Mouse (Mus musculus): ENCODE measurements around the gene Slc43a1. TPM values are rescaled to one million over a fixed set of nuclear protein-coding genes. Genes with fewer than 3 reads are reported as not detected.
A peak's percentile ranks its signal among the peaks of the same experiment; 100 is the strongest.

Slc43a1 gene
- polyA plus RNA-seq, 1 experiment from 2014 or later = 21.1 TPM

- Histone ChIP-seq H3K27me3 (peaks cover 100% of the 10 kb centered on the region), H3K4me1 (replicated peaks) (peaks cover 27% of the 10 kb centered on the region), H3K36me3 (no peaks in the 10 kb centered on the region), H3K9ac (replicated peaks) (no peak overlapping the region), H3K9me3 (peaks cover 4% of the 10 kb centered on the region; the same call in 1 of the 2 replicates), H3K27ac (no peak overlapping the region), H3K4me2 (no peak overlapping the region), H3K4me3 (replicated peaks) (no peak overlapping the region)
- ATAC-seq (ENCODE audit: insufficient number of reproducible peaks, insufficient read depth, low FRiP score, low TSS enrichment, low read depth) = no peak
- WGBS = 65% methylated on average over 4 of the region's 4 CpGs
These were observed 32.0 kb downstream of the Slc43a1 start for GRCm38 (mm10) chr2:84870623-84871160.

DNA sequence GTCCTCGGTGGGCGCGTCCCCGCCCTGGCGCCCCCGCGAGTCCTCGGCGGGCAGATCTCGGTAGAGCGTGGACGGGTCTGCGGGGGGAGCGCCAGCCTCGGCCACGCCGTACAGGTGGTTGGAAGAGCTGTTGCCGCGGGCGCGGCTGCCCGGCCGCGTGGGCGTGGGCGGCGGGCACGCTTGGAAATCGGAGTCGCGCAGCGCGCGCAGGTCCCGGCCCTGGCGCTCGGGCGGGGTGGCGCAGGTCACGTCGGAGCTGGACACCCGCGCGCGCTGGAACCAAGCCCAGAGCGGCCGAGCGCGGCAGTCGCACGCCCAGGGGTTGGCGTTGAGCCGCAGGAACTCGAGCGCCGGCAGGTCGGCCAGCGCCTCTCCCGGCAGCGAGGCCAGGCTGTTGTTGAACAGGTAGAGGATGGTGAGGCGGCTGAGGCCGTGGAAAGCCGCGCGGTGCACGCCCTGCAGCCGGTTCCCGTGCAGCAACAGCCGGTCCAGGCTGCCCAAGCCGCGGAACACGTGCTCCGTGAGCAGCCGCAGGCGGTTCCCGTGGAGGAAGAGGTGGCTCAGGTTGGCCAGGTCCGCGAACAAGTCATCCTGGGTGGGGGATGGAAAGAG is 33.6 kb downstream of the Slc43a1 start:
- peak overlapping the region; percentile 54 for H3K4me3 ChIP-seq (replicated peaks)
- H3K27ac ChIP-seq = no peak overlapping the region
- peak; percentile 27; the same call in 1 of the 2 replicates for ATAC-seq (ENCODE audit: insufficient number of reproducible peaks, insufficient read depth, low FRiP score, low TSS enrichment, low read depth)
- H3K9ac ChIP-seq (replicated peaks) = peak overlapping the region; percentile 54
- no peaks in the 10 kb centered on the region for H3K36me3 ChIP-seq
- H3K4me1 ChIP-seq (replicated peaks) = peaks cover 19% of the 10 kb centered on the region
- H3K27me3 ChIP-seq = peaks cover 100% of the 10 kb centered on the region
- WGBS = 1% methylated on average over 78 of the region's 78 CpGs
- H3K9me3 ChIP-seq = peaks cover 4% of the 10 kb centered on the region; the same call in 1 of the 2 replicates
- H3K4me2 ChIP-seq = peak overlapping the region; percentile 95

DNA sequence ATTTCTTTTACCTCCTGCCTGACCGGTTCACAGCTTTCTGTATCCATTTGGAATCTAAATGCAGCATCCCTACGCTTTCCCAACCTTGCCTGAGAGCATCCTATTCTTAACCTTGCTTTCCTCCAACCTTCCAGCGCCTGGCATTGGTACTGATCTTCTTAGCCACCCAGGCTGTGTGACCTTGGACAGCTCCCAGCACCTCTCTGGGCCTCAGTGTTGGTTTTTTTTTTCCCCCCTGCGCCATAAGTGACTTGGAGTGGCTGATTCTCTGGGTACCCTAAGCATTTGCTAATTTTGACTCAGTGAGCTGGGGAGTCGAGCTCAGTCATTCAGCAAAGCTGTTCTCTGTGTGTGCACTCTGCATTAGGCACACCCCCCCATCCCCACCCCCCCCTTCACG is 37.2 kb downstream of the Slc43a1 start:
- peaks cover 19% of the 10 kb centered on the region for H3K4me1 ChIP-seq (replicated peaks)
- peaks cover 88% of the 10 kb centered on the region for H3K27me3 ChIP-seq
- no peak overlapping the region for H3K4me3 ChIP-seq (replicated peaks)
- no peak overlapping the region for H3K27ac ChIP-seq
- no peak for ATAC-seq (ENCODE audit: insufficient number of reproducible peaks, insufficient read depth, low FRiP score, low TSS enrichment, low read depth)
- H3K9me3 ChIP-seq = peaks cover 2% of the 10 kb centered on the region; the same call in 1 of the 2 replicates
- H3K4me2 ChIP-seq = no peak overlapping the region
- no peaks in the 10 kb centered on the region for H3K36me3 ChIP-seq
- no peak overlapping the region for H3K9ac ChIP-seq (replicated peaks)
- 39% methylated on average over 6 of the region's 6 CpGs for WGBS

DNA sequence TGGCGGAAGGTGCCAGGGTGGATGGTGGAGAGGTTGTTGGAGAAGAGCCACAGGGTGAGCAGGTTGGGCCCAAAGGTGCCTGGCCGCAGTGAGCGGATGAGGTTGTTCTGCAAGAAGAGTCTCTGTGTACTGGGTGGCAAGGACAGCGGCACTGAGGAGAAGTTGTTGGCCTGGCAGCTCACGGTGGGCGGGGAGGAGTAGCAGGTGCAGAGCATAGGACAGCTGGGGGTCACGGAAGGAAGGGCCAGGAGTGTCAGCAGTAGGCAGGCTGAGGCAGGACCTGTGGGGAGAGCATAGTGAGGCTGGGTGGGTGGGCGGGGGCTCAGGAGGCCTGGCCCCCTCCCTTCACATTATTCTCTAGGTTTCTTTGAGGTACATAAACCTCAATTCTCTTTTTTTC is 41.9 kb downstream of the Slc43a1 start:
- Histone ChIP-seq H3K9ac (replicated peaks) (no peak overlapping the region), H3K36me3 (no peaks in the 10 kb centered on the region), H3K4me2 (no peak overlapping the region), H3K9me3 (no peaks in the 10 kb centered on the region), H3K27me3 (peaks cover 88% of the 10 kb centered on the region), H3K4me1 (replicated peaks) (peaks cover 17% of the 10 kb centered on the region), H3K27ac (no peak overlapping the region), H3K4me3 (replicated peaks) (no peak overlapping the region)
- ATAC-seq (ENCODE audit: insufficient number of reproducible peaks, insufficient read depth, low FRiP score, low TSS enrichment, low read depth) = no peak
- WGBS = 64% methylated on average over 8 of the region's 8 CpGs

GRCm38 (mm10) chr2:84882606-84883005 is 44.0 kb downstream of the Slc43a1 start:
- Histone ChIP-seq H3K36me3 (no peaks in the 10 kb centered on the region), H3K4me2 (peak overlapping the region; percentile 40), H3K4me3 (replicated peaks) (peak overlapping the region; percentile 16), H3K27ac (no peak overlapping the region), H3K27me3 (peaks cover 88% of the 10 kb centered on the region), H3K4me1 (replicated peaks) (peaks cover 34% of the 10 kb centered on the region), H3K9ac (replicated peaks) (no peak overlapping the region), H3K9me3 (no peaks in the 10 kb centered on the region)
- 4% methylated on average over 23 of the region's 23 CpGs for WGBS
- ATAC-seq (ENCODE audit: insufficient number of reproducible peaks, insufficient read depth, low FRiP score, low TSS enrichment, low read depth) = 0 out of 2 replicates have a peak, but pooled peaks have one; percentile 19

- H3K4me3 ChIP-seq (replicated peaks) = peak overlapping the region; percentile 21
- ATAC-seq (ENCODE audit: insufficient number of reproducible peaks, insufficient read depth, low FRiP score, low TSS enrichment, low read depth) = 0 out of 2 replicates have a peak, but pooled peaks have one; percentile 11
- H3K9me3 ChIP-seq = no peaks in the 10 kb centered on the region
- no peaks in the 10 kb centered on the region for H3K36me3 ChIP-seq
- peaks cover 93% of the 10 kb centered on the region for H3K27me3 ChIP-seq
- H3K4me1 ChIP-seq (replicated peaks) = peaks cover 39% of the 10 kb centered on the region
- WGBS = under 1% methylated on average over 6 of the region's 6 CpGs
- H3K9ac ChIP-seq (replicated peaks) = 0 out of 2 replicates have a peak overlapping the region, but pooled peaks have one; percentile 14
- no peak overlapping the region for H3K27ac ChIP-seq
- peak overlapping the region; percentile 40 for H3K4me2 ChIP-seq
These were observed 44.4 kb downstream of the Slc43a1 start for GRCm38 (mm10) chr2:84883084-84883483.

- no peak overlapping the region for H3K27ac ChIP-seq
- H3K27me3 ChIP-seq = peaks cover 97% of the 10 kb centered on the region
- no peaks in the 10 kb centered on the region for H3K9me3 ChIP-seq
- no peak for ATAC-seq (ENCODE audit: insufficient number of reproducible peaks, insufficient read depth, low FRiP score, low TSS enrichment, low read depth)
- H3K9ac ChIP-seq (replicated peaks) = 0 out of 2 replicates have a peak overlapping the region, but pooled peaks have one; percentile 14
- no peaks in the 10 kb centered on the region for H3K36me3 ChIP-seq
- WGBS = 0% methylated on average over 11 of the region's 11 CpGs
- H3K4me2 ChIP-seq = peak overlapping the region; percentile 40
- peaks cover 40% of the 10 kb centered on the region for H3K4me1 ChIP-seq (replicated peaks)
- peak overlapping the region; percentile 21 for H3K4me3 ChIP-seq (replicated peaks)
These were observed 44.9 kb downstream of the Slc43a1 start for GRCm38 (mm10) chr2:84883530-84883929.

DNA sequence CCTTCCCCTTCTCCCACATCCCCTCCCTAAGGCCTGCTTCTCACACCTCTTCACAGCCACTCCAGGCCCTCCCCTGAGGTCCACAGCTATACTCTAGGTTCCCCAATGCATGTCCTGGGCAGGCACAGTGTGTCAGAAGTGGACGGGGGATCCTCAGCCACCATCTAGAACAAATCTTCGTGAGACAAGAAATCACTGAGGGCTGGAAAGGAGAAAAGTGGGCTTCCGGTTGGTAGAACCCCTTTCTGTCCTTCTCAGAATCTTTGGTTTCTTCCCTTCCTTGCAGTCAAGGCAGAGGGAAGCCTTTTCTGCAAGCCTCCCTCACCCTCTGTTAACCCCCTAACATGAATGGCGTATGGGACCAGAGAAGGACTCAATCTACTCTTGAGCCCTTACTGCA is 45.3 kb downstream of the Slc43a1 start:
- no peaks in the 10 kb centered on the region for H3K9me3 ChIP-seq
- no peak overlapping the region for H3K27ac ChIP-seq
- ATAC-seq (ENCODE audit: insufficient number of reproducible peaks, insufficient read depth, low FRiP score, low TSS enrichment, low read depth) = no peak
- H3K9ac ChIP-seq (replicated peaks) = 0 out of 2 replicates have a peak overlapping the region, but pooled peaks have one; percentile 14
- H3K4me1 ChIP-seq (replicated peaks) = peaks cover 44% of the 10 kb centered on the region
- no peak overlapping the region for H3K4me3 ChIP-seq (replicated peaks)
- WGBS = 45% methylated on average over 4 of the region's 4 CpGs
- peak overlapping the region; percentile 40; the same call in 1 of the 2 replicates for H3K4me2 ChIP-seq
- peaks cover 98% of the 10 kb centered on the region for H3K27me3 ChIP-seq
- no peaks in the 10 kb centered on the region for H3K36me3 ChIP-seq

DNA sequence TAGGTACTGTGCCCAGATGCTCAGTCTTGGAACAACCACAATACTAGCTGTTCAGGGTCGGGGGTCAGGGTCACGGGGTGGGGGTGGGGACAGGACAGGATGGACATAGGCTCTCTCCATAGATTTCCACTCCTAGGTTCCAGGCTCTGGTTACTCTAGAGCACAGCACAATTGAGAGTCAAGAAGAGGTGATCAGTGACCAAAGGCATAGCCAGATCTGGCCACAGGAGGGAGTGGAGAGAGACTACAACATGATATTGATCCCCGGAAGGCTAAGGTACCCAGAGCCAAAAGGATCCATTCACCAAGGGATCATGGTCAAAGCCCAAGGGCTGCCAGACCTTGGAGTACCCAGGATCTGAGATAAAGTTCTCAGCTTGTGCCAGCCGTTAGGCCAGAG is 46.0 kb downstream of the Slc43a1 start:
- peaks cover 48% of the 10 kb centered on the region for H3K4me1 ChIP-seq (replicated peaks)
- H3K4me2 ChIP-seq = no peak overlapping the region

DNA sequence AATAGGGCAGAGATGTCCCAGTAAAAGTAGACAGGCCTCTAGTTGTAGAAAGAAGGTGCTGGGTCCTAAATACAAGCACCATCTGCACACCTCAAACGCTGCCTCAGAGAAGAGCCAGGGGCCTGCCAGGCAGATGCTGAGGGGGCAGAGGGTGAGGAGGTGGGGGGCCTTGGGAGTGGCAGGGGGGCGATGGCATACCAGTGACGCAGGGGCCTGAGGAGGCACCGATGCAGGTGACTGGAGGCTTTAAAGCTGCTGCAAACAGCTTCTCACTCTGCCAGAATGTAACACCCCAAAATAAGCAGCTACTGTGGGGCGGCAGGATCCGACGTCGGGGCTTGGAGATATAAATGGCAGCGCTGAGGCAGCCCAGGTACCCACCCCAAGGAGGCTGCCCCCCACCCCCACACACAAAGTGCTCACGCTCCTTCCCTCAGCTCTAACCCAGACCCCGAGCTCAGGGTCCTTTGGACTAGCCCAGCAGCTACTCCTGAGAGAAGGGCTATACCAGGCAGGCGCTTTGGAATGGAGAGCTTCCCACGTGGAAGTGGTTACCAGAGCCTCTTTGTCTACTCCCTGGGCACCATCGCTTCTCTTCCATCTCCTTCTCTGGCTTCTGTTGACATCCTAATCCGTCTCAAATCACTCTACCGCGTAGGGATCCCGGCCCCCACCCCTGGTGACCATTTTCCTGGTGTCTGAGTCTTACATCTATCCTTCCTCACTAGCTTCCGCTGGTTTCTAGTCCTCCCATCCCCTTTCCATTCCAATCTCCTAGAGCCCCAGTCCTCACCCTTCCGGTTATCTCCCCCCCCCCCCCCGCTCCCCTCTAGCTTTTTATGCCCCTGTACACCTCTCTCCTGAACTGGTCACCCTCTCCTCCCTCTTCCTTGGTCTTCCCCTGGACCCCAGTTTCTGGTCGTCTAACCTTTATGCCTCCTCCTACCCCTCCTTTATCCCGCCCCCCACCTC is 46.7 kb downstream of the Slc43a1 start:
- no peak for ATAC-seq (ENCODE audit: insufficient number of reproducible peaks, insufficient read depth, low FRiP score, low TSS enrichment, low read depth)
- Histone ChIP-seq H3K36me3 (no peaks in the 10 kb centered on the region), H3K4me3 (replicated peaks) (peak overlapping the region; percentile 58), H3K27ac (no peak overlapping the region), H3K9ac (replicated peaks) (no peak overlapping the region), H3K4me1 (replicated peaks) (peaks cover 48% of the 10 kb centered on the region), H3K9me3 (no peaks in the 10 kb centered on the region), H3K4me2 (peak overlapping the region; percentile 79), H3K27me3 (peaks cover 100% of the 10 kb centered on the region)
- 8% methylated on average over 22 of the region's 23 CpGs for WGBS

More for the DNA sequence above, 46.0 kb downstream of the Slc43a1 start:
- no peak overlapping the region for H3K9ac ChIP-seq (replicated peaks)
- ATAC-seq (ENCODE audit: insufficient number of reproducible peaks, insufficient read depth, low FRiP score, low TSS enrichment, low read depth) = no peak
- peaks cover 100% of the 10 kb centered on the region for H3K27me3 ChIP-seq
- H3K4me3 ChIP-seq (replicated peaks) = no peak overlapping the region
- H3K27ac ChIP-seq = no peak overlapping the region
- H3K36me3 ChIP-seq = no peaks in the 10 kb centered on the region
- no peaks in the 10 kb centered on the region for H3K9me3 ChIP-seq
- WGBS = 40% methylated on average over 4 of the region's 4 CpGs

DNA sequence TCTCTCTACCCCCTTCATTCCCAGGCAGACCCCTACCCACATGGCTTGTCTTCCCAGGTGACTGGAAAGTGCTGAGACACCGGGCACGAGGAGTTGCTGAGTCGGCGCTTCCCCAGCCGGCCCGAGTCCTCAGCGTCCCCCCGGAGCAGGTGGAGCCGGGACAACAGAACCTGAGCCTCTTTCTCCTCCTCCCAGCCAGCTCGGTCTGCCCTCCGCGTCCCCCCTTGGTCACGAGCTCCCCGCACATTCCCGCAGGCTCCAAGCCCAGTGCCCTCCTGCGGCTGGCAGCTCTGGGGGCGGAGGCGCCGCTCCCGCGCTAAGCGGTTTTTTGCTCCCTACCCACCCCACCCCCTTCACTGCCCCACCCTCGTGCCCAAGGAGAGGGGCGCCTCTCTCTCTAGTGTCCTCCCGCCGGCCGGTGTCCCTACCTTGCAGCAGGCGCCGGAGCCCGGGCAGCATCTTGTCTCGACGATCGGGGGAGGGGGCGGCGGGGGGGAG is 47.6 kb downstream of the Slc43a1 start, which contains the start of gene Rtn4rl2:
TSS of gene Rtn4rl2 (minus strand) at position 477 of the 498 bp plus-strand sequence.
- Histone ChIP-seq H3K4me2 (peak within 1 kb of the TSS; percentile 79), H3K9ac (replicated peaks) (peak within 1 kb of the TSS; percentile 51), H3K36me3 (no peaks in the 10 kb centered on the region), H3K27ac (no peak within 1 kb of the TSS), H3K4me3 (replicated peaks) (peak within 1 kb of the TSS; percentile 58), H3K27me3 (peaks cover 99% of the 10 kb centered on the region), H3K9me3 (no peaks in the 10 kb centered on the region), H3K4me1 (replicated peaks) (peaks cover 48% of the 10 kb centered on the region)
- WGBS = under 1% methylated on average over 30 of the region's 35 CpGs
- no peak for ATAC-seq (ENCODE audit: insufficient number of reproducible peaks, insufficient read depth, low FRiP score, low TSS enrichment, low read depth)

All from limb, embryonic 12.5 days (tissue).